Mouse (Mus musculus) CH12.LX (cell line): ENCODE results near the gene Ppp1r26.

Source experiments
- CHD1 ChIP-seq: IDR thresholded peaks from 2 replicates; pipeline ENCODE4 v1.6.1; 2012; ENCODE audit warnings: low read depth, low read length, improper control_type of control experiment, inconsistent platforms
- EP300 ChIP-seq: IDR thresholded peaks from 2 replicates; pipeline ENCODE4 v1.6.1; 2011; ENCODE audit warnings: low read length, improper control_type of control experiment
- HCFC1 ChIP-seq: IDR thresholded peaks from 2 replicates; pipeline ENCODE4 v1.6.1; 2012; ENCODE audit warnings: low read depth, mild to moderate bottlenecking, inconsistent platforms, low read length, improper control_type of control experiment
- POLR2A ChIP-seq: IDR thresholded peaks from 2 replicates; pipeline ENCODE4 v1.6.1; 2011; ENCODE audit warnings: low read depth, mild to moderate bottlenecking, improper control_type of control experiment, low read length

DNA sequence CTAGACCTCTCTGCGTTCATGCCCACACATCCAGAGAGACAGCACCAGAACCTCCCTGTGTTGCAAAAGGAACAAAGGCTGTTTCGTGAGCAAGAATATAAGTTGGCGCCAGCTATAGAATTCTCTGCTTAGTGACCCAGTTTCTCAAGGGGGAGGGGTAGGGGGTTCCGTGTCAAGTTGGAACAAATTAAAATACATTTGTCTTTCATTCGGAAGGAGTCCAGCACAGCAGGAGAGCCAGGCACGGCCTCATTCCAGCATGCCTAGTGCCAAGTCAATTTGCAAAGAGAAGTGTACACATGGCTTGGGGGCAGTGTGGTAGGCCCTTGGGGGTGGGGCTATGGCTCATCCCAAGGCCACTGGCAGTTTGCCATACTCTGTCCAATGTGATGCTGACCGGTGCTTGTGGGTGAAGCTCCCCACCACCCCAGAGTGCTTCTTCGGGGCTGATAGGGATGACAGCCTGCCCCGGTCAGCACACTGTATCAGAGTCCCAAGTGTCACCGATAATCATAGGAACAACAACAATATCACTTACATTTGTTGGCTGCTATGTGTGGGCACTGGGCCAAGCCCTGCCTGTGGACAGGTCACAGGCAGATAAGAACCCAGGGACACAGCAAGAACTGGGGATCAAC, 31.1 kb upstream of the Ppp1r26 start:
- TF ChIP-seq POLR2A, result no peak
- no peak for TF ChIP-seq EP300
- no peak for TF ChIP-seq HCFC1
- TF ChIP-seq CHD1, result no peak
